Mouse (Mus musculus): ENCODE measurements around the gene Tgfbr2. TPM values are rescaled to one million over a fixed set of nuclear protein-coding genes. Genes with fewer than 3 reads are reported as not detected.

The Tgfbr2 gene
- polyA plus RNA-seq, 1 experiment: 0.02 TPM

DNA sequence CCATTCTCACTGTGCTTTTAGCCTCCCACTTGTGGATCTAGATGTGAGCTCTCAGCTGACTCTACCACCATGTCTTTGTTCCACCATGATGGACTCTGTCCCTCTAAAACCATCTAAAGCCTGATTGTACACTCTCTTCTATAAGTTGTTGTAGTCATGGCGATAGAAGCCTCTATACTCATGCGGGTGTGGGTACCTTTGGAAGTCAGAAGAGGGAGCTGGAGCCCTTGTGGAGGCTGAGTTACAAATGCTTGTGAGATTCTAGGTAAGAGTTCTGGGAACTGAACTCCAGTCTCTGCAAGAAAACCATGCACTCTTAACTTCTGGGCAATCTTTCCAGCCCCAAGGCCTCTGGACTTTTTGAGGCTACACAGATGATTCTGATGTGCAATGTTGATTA is 40.7 kb downstream of the Tgfbr2 start:
- Histone ChIP-seq H3K9me3 (ENCODE audit: control insufficient read depth, low read length) (no peaks in the 10 kb centered on the region), H3K27me3 (ENCODE audit: control insufficient read depth) (no peaks in the 10 kb centered on the region)
- TF ChIP-seq TAL1 (IDR thresholded peaks at IDR 0.05; ENCODE audit: low read length): no peak
- TF ChIP-seq GATA1 (IDR thresholded peaks at IDR 0.05; ENCODE audit: low read length): no peak

DNA sequence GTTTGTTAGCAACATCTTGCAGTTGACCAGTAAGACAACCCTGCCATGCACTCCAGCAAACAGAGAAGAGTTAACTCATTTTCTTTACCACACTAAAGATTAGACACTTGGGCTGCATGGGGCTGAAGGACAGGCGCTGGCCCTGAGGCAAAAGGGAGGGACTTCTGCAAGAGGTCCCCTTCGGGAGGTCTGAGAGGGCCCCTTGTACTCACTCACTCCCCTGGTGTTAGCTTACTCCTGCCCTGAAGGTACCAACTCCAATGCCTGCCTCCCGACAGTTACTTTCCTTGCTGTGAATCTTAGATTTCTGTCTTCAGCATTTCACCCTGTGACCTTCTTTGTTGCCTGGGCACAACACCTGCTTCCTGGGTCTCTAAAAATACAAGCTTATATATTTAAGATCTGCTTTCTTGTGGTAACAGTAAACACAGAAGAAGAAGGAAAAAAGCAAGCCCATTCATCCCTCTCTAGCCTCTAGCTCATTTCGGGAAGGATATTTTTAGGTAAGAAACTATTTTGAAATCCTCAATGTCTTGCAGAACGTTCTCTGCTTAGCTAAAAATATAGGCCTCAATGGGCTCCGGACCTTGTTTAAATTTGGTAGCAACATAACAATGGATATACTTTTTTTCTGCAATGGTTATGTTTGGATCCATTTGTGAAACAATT is 41.7 kb downstream of the Tgfbr2 start:
- Histone ChIP-seq H3K4me1 (ENCODE audit: control insufficient read depth) (peaks cover 2% of the 10 kb centered on the region), H3K27me3 (ENCODE audit: control insufficient read depth) (no peaks in the 10 kb centered on the region), H3K4me3 (replicated peaks) (no peak overlapping the region), H3K9me3 (ENCODE audit: control insufficient read depth, low read length) (no peaks in the 10 kb centered on the region), H3K36me3 (ENCODE audit: control insufficient read depth) (peaks cover 3% of the 10 kb centered on the region; the same call in 1 of the 2 replicates)
- no peak for TF ChIP-seq GATA1 (IDR thresholded peaks at IDR 0.05; ENCODE audit: low read length)
- no peak for TF ChIP-seq TAL1 (IDR thresholded peaks at IDR 0.05; ENCODE audit: low read length)

More for the DNA sequence above, 40.7 kb downstream of the Tgfbr2 start:
- H3K4me3 ChIP-seq (replicated peaks): no peak overlapping the region
- H3K36me3 ChIP-seq (ENCODE audit: control insufficient read depth): peaks cover 3% of the 10 kb centered on the region; the same call in 1 of the 2 replicates
- H3K4me1 ChIP-seq (ENCODE audit: control insufficient read depth): peaks cover 2% of the 10 kb centered on the region

DNA sequence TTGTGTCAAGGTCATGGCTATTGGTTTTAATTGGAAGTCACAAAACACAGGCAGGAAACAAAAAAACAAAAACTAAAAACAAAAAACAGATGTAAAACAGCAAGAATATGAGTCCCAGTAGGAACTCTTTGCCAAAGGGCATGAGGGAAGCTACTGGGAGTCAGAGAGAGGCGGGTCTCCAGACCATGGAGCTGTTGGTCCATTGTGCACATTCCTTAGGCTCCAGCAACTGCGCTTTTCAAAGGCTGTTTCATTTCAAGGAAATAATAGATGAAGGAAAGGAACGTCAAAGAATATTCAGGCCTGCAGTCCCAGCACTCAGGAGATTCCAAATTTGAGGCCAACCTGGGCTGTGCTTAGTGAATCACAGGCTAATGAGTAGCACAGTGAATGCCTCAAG is 46.3 kb downstream of the Tgfbr2 start:
- TF ChIP-seq GATA1 (IDR thresholded peaks at IDR 0.05; ENCODE audit: low read length) (no peak), TAL1 (IDR thresholded peaks at IDR 0.05; ENCODE audit: low read length) (no peak)
- H3K27me3 ChIP-seq (ENCODE audit: control insufficient read depth): no peaks in the 10 kb centered on the region
- peaks cover 2% of the 10 kb centered on the region for H3K4me1 ChIP-seq (ENCODE audit: control insufficient read depth)
- no peaks in the 10 kb centered on the region for H3K9me3 ChIP-seq (ENCODE audit: control insufficient read depth, low read length)
- H3K36me3 ChIP-seq (ENCODE audit: control insufficient read depth): peaks cover 3% of the 10 kb centered on the region; the same call in 1 of the 2 replicates
- no peak overlapping the region for H3K4me3 ChIP-seq (replicated peaks)

DNA sequence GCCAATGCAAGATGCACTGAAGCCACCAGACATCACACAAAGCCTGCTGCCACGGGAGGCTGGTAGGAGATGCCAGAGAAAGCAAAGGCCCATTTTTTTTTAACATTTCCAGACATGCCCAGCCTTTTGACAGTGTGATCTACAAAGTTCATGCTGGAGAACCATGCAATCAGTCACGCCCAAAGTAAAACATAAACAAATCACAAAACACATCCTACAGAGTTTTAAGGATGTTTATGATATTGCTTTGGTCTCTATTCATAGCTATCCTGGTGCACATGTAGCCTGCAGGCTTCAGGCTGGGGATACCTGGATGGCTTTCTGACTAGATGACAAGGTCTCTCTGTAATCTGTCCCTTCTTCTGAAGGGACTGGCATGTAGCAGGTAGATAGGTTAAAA is 46.8 kb downstream of the Tgfbr2 start:
- no peaks in the 10 kb centered on the region for H3K9me3 ChIP-seq (ENCODE audit: control insufficient read depth, low read length)
- TF ChIP-seq TAL1 (IDR thresholded peaks at IDR 0.05; ENCODE audit: low read length) (no peak), GATA1 (IDR thresholded peaks at IDR 0.05; ENCODE audit: low read length) (no peak)
- no peak overlapping the region for H3K4me3 ChIP-seq (replicated peaks)
- H3K4me1 ChIP-seq (ENCODE audit: control insufficient read depth): peaks cover 2% of the 10 kb centered on the region
- peaks cover 3% of the 10 kb centered on the region; the same call in 1 of the 2 replicates for H3K36me3 ChIP-seq (ENCODE audit: control insufficient read depth)
- H3K27me3 ChIP-seq (ENCODE audit: control insufficient read depth): no peaks in the 10 kb centered on the region

DNA sequence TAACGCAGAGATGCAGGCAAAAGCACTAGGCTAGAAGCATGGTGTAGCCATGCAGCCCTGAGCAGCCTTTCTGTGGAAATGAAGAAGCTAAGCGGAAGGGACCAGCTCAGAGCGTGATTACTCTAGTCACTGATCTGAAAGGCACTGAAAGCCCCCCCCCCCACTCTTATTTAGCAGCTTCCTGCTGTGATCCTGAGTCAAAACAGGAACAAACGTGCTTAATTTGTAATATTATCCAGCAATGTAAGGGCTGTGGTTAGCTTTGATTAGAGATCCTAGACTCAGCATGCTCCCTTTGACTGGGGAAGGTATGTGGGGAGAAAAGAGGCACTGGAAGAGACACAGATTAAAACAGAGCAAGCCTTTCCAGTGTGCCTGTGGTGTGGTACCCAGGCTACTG is 48.7 kb downstream of the Tgfbr2 start:
- no peak for TF ChIP-seq TAL1 (IDR thresholded peaks at IDR 0.05; ENCODE audit: low read length)
- TF ChIP-seq GATA1 (IDR thresholded peaks at IDR 0.05; ENCODE audit: low read length): no peak
- Histone ChIP-seq H3K4me3 (replicated peaks) (no peak overlapping the region), H3K36me3 (ENCODE audit: control insufficient read depth) (peaks cover 3% of the 10 kb centered on the region; the same call in 1 of the 2 replicates), H3K4me1 (ENCODE audit: control insufficient read depth) (peaks cover 2% of the 10 kb centered on the region), H3K9me3 (ENCODE audit: control insufficient read depth, low read length) (no peaks in the 10 kb centered on the region), H3K27me3 (ENCODE audit: control insufficient read depth) (no peaks in the 10 kb centered on the region)

DNA sequence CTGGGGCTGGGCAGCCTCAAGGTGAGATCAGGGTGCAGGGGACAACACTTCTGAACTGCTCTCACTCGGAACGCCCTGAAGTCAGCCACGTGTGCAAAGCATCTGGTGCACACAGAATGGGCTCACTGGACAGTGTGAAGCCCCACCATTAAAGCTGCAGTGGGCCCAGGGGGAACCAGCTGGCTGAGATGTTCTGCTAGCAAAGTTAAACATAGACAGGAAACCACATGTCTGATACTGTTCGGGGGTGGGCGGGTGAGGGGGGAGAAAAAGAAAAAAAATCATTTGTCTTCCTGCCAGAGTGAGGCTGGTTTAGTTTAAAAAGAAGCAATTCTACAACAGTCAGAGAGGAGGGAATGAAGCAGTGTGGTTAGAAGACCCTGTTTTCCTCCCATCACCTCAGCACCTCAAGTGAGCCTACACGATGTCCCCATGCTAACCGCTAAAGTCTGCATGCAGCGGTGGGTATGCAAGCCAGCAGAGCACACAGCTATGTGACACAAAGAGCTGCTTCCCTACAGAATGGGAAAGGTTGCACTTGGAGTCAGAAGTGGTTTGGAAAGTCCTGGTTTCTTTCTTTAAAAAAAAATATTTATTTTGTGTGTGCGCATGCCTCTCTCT is 52.1 kb downstream of the Tgfbr2 start:
- no peak for TF ChIP-seq TAL1 (IDR thresholded peaks at IDR 0.05; ENCODE audit: low read length)
- no peak for TF ChIP-seq GATA1 (IDR thresholded peaks at IDR 0.05; ENCODE audit: low read length)
- Histone ChIP-seq H3K36me3 (ENCODE audit: control insufficient read depth) (no peaks in the 10 kb centered on the region; the same call in 1 of the 2 replicates), H3K4me3 (replicated peaks) (no peak overlapping the region), H3K9me3 (ENCODE audit: control insufficient read depth, low read length) (no peaks in the 10 kb centered on the region), H3K27me3 (ENCODE audit: control insufficient read depth) (no peaks in the 10 kb centered on the region), H3K4me1 (ENCODE audit: control insufficient read depth) (no peaks in the 10 kb centered on the region; the same call in 1 of the 2 replicates)

DNA sequence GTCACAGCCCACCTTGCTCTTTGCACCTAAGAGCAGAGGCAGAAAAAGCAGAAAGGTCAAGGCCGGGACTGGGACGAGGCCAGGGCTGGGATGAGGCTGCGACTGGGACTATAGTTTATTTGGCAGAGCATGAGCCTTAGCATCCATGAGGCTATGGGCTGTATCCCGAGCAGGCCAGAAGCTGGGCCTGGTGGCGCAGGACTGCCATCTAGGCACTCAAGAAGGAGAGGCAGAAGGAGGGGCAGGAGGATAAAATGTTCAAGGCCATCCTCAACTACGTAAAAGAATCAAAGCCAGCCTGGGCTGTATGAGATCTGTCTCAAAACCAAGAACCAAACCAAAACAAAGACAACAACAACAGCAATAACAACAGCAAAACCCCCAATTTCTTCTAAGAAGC is 52.6 kb downstream of the Tgfbr2 start:
- Histone ChIP-seq H3K4me1 (ENCODE audit: control insufficient read depth) (no peaks in the 10 kb centered on the region; the same call in 1 of the 2 replicates), H3K9me3 (ENCODE audit: control insufficient read depth, low read length) (no peaks in the 10 kb centered on the region), H3K27me3 (ENCODE audit: control insufficient read depth) (no peaks in the 10 kb centered on the region), H3K36me3 (ENCODE audit: control insufficient read depth) (no peaks in the 10 kb centered on the region; the same call in 1 of the 2 replicates), H3K4me3 (replicated peaks) (no peak overlapping the region)
- TF ChIP-seq GATA1 (IDR thresholded peaks at IDR 0.05; ENCODE audit: low read length) (no peak), TAL1 (IDR thresholded peaks at IDR 0.05; ENCODE audit: low read length) (no peak)

DNA sequence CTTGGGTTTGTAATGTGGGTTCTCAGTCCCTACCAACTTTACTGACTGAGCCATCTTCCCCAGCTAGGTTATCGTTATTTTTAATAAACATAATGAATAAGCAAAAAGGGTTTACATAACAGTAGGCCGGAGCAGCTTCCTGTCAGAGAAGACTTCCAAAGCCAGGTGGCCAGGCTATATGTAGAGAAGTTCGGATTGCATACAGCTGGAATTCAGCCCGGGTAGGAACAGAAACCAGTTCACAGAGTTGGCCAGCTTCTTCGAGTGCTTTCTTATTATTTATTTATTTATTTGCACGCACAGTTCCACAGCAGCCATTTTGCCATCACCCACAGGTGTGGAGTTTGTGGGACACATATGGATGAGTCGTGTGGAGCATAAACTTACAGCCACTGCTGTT is 53.7 kb downstream of the Tgfbr2 start:
- H3K36me3 ChIP-seq (ENCODE audit: control insufficient read depth): no peaks in the 10 kb centered on the region; the same call in 1 of the 2 replicates
- no peaks in the 10 kb centered on the region for H3K27me3 ChIP-seq (ENCODE audit: control insufficient read depth)
- no peaks in the 10 kb centered on the region for H3K9me3 ChIP-seq (ENCODE audit: control insufficient read depth, low read length)
- H3K4me3 ChIP-seq (replicated peaks): no peak overlapping the region
- no peaks in the 10 kb centered on the region; the same call in 1 of the 2 replicates for H3K4me1 ChIP-seq (ENCODE audit: control insufficient read depth)
- TF ChIP-seq TAL1 (IDR thresholded peaks at IDR 0.05; ENCODE audit: low read length) (no peak), GATA1 (IDR thresholded peaks at IDR 0.05; ENCODE audit: low read length) (no peak)

DNA sequence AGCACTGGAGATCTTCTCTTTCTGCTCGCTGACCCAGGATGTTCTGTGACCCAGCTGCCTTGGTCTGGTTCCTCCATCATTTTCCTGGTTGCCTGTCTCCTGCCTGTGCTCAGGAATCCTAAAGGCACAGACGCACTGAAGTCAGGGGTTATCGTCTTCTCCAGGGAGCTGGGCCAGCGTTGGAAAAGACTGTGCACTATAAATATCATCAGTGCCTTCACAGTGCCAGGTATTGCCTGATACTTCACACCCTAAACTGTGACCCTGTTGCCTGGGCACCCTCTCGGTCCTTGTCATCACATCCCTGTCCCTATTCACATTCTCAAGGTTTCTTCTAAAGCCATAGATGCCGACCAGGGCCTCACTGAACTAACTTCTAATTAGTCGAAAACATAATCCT is 55.2 kb downstream of the Tgfbr2 start:
- Histone ChIP-seq H3K27me3 (ENCODE audit: control insufficient read depth) (no peaks in the 10 kb centered on the region), H3K36me3 (ENCODE audit: control insufficient read depth) (no peaks in the 10 kb centered on the region; the same call in 1 of the 2 replicates), H3K4me1 (ENCODE audit: control insufficient read depth) (no peaks in the 10 kb centered on the region; the same call in 1 of the 2 replicates), H3K9me3 (ENCODE audit: control insufficient read depth, low read length) (no peaks in the 10 kb centered on the region), H3K4me3 (replicated peaks) (no peak overlapping the region)
- TF ChIP-seq TAL1 (IDR thresholded peaks at IDR 0.05; ENCODE audit: low read length): no peak

Data from erythroblast, embryonic 14.5 days (primary cell).